Mouse (Mus musculus) midbrain, embryonic 11.5 days (tissue): ENCODE measurements around the gene Rgr. TPM values are rescaled to one million over a fixed set of nuclear protein-coding genes. Genes with fewer than 3 reads are reported as not detected.

Experiments
- ATAC-seq: fragments of 200-750 bp; cut with Nextera tagmentation; 2 replicates; pipeline ENCODE4 v1.8.0; 2017; ENCODE audit warnings: moderate TSS enrichment, moderate library complexity; ENCODE audit not compliant: low FRiP score
- DNase-seq: peaks from one replicate; pipeline ENCODE4 v3.0.0; 2015; ENCODE audit warnings: low spot score; ENCODE audit errors: missing footprints
- H3K27ac ChIP-seq: fragments of 300-500 bp; sonication (generic); 2 replicates; pipeline ENCODE4 v1.5.1; 2014; ENCODE audit warnings: low read depth, low read length
- H3K27me3 ChIP-seq: fragments of 300-500 bp; sonication (generic); 2 replicates; pipeline ENCODE4 v1.6.1; 2014; ENCODE audit warnings: mild to moderate bottlenecking, low read length, moderate library complexity, mixed read lengths; ENCODE audit not compliant: control insufficient read depth, insufficient read depth
- H3K36me3 ChIP-seq: fragments of 300-500 bp; sonication (generic); 2 replicates; pipeline ENCODE4 v1.6.1; 2014; ENCODE audit warnings: mild to moderate bottlenecking, low read length, moderate library complexity, mixed read lengths; ENCODE audit not compliant: control insufficient read depth, insufficient read depth
- H3K4me1 ChIP-seq: fragments of 300-500 bp; sonication (generic); 2 replicates; pipeline ENCODE4 v1.6.1; 2014; ENCODE audit warnings: low read length; ENCODE audit not compliant: control insufficient read depth, insufficient read depth
- H3K4me2 ChIP-seq: fragments of 300-500 bp; sonication (generic); 2 replicates; pipeline ENCODE4 v1.6.1; 2014; ENCODE audit warnings: mild to moderate bottlenecking, moderate library complexity
- H3K4me3 ChIP-seq: fragments of 300-500 bp; sonication (generic); 2 replicates; pipeline ENCODE4 v1.5.1; 2014; ENCODE audit warnings: low read depth, low read length
- H3K9ac ChIP-seq: fragments of 300-500 bp; sonication (generic); 2 replicates; pipeline ENCODE4 v1.6.1; 2014; ENCODE audit warnings: low read length
- H3K9me3 ChIP-seq: fragments of 300-500 bp; sonication (generic); 2 replicates; pipeline ENCODE4 v1.6.1; 2016; ENCODE audit warnings: low read length; ENCODE audit not compliant: control insufficient read depth
- WGBS: fragments of 180-500 bp; shearing (Covaris S2); extraction: QIAGEN DNeasy Blood & Tissue Kit; methylation state at CpG from one replicate; pipeline ENCODE4 v1.1.7; 2014; 5-methylcytosine and 5-hydroxymethylcytosine counted together
- polyA plus RNA-seq: library from polyadenylated mRNA; unstranded; fragments of >200 nt; fragmentation: Nextera tagmentation; extraction: Ambion mirVana; gene quantifications from 2 replicates; pipeline ENCODE4 v1.2.1, GENCODE M21; 2014

Rgr gene
- polyA plus RNA-seq, 1 experiment from 2014 or later = not detected

- DNase-seq = no peak
- 65% methylated on average over 2 of the region's 2 CpGs for WGBS
- no peak overlapping the region for H3K27ac ChIP-seq
- H3K27me3 ChIP-seq = no peaks in the 10 kb centered on the region
- no peaks in the 10 kb centered on the region for H3K9me3 ChIP-seq
- no peak for ATAC-seq
- no peaks in the 10 kb centered on the region for H3K4me1 ChIP-seq
- no peak overlapping the region for H3K4me2 ChIP-seq
- no peak overlapping the region for H3K4me3 ChIP-seq
- H3K9ac ChIP-seq = no peak overlapping the region
- H3K36me3 ChIP-seq = no peaks in the 10 kb centered on the region
Observed at GRCm38 (mm10) chr14:37064849-37065248, 16.1 kb upstream of the Rgr start.

DNA sequence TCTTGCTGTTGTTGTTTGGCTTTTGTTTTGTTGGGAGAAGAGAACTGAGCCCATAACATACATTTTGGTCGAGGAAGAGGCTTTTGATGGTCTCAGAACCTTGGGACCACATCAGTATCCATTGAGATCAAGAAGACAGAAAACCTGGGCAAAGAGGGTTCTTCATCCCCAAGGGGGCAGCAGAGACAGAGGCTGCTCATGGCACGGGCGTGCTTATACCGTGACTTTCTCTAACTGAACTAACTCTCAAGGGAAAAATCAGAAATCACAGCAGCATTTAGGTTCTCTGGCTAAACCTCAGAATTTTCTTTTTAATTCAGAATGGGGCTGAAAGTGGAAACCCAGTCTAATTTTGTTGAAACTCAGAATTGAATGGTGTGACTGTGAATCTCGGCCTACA lies 14.3 kb downstream of the Rgr start:
- Histone ChIP-seq H3K4me2 (no peak overlapping the region), H3K36me3 (no peaks in the 10 kb centered on the region), H3K4me1 (no peaks in the 10 kb centered on the region), H3K9ac (no peak overlapping the region), H3K4me3 (no peak overlapping the region), H3K9me3 (no peaks in the 10 kb centered on the region), H3K27me3 (no peaks in the 10 kb centered on the region), H3K27ac (no peak overlapping the region)
- DNase-seq (no peak), ATAC-seq (no peak)
- WGBS = 58% methylated on average over 5 of the region's 5 CpGs

- Histone ChIP-seq H3K4me2 (no peak overlapping the region), H3K27ac (no peak overlapping the region), H3K9ac (no peak overlapping the region), H3K9me3 (no peaks in the 10 kb centered on the region), H3K4me1 (no peaks in the 10 kb centered on the region), H3K27me3 (no peaks in the 10 kb centered on the region), H3K36me3 (no peaks in the 10 kb centered on the region), H3K4me3 (no peak overlapping the region)
- peak; percentile 96 for DNase-seq
- ATAC-seq = 0 out of 2 replicates have a peak, but pooled peaks have one; percentile 55
- WGBS = 15% methylated on average over 7 of the region's 7 CpGs
Observed at GRCm38 (mm10) chr14:37033241-37033640, 15.5 kb downstream of the Rgr start.

- Histone ChIP-seq H3K4me1 (no peaks in the 10 kb centered on the region), H3K4me2 (no peak overlapping the region), H3K9me3 (no peaks in the 10 kb centered on the region), H3K4me3 (no peak overlapping the region), H3K9ac (no peak overlapping the region), H3K27me3 (no peaks in the 10 kb centered on the region), H3K36me3 (no peaks in the 10 kb centered on the region), H3K27ac (no peak overlapping the region)
- DNase-seq (no peak), ATAC-seq (no peak)
- 87% methylated on average over 11 of the region's 11 CpGs for WGBS
Observed at GRCm38 (mm10) chr14:37032481-37033104, 16.2 kb downstream of the Rgr start.

GRCm38 (mm10) chr14:37028555-37028954 lies 20.2 kb downstream of the Rgr start:
- Histone ChIP-seq H3K9me3 (no peaks in the 10 kb centered on the region), H3K9ac (no peak overlapping the region), H3K27me3 (no peaks in the 10 kb centered on the region), H3K36me3 (no peaks in the 10 kb centered on the region), H3K4me3 (no peak overlapping the region), H3K27ac (no peak overlapping the region), H3K4me1 (no peaks in the 10 kb centered on the region), H3K4me2 (no peak overlapping the region)
- 90% methylated on average over 3 of the region's 3 CpGs for WGBS
- peak; percentile 45 for DNase-seq
- no peak for ATAC-seq

DNA sequence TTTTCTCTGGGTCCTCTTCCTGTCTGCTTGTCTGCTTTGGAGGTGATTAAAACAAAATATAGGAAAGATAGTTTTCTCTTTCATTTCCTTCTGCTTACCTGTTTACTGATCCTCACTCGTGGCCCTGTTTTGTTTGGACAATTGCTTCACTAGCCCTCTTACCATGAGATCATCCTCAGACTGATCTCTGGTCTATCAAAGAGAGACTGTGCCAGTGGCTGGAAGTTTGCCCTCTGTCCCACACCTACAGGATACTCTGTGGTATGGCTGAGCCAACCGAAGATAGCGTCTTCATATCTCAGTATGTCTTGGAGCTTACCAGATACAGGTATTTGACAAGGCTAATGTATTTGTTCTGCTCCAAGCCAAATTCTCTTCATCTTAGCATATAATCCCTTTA lies 20.8 kb downstream of the Rgr start:
- Histone ChIP-seq H3K4me3 (no peak overlapping the region), H3K27me3 (no peaks in the 10 kb centered on the region), H3K27ac (no peak overlapping the region), H3K9ac (no peak overlapping the region), H3K4me2 (no peak overlapping the region), H3K36me3 (no peaks in the 10 kb centered on the region), H3K4me1 (no peaks in the 10 kb centered on the region), H3K9me3 (no peaks in the 10 kb centered on the region)
- ATAC-seq (no peak), DNase-seq (no peak)
- WGBS = 97% methylated on average over 3 of the region's 3 CpGs

DNA sequence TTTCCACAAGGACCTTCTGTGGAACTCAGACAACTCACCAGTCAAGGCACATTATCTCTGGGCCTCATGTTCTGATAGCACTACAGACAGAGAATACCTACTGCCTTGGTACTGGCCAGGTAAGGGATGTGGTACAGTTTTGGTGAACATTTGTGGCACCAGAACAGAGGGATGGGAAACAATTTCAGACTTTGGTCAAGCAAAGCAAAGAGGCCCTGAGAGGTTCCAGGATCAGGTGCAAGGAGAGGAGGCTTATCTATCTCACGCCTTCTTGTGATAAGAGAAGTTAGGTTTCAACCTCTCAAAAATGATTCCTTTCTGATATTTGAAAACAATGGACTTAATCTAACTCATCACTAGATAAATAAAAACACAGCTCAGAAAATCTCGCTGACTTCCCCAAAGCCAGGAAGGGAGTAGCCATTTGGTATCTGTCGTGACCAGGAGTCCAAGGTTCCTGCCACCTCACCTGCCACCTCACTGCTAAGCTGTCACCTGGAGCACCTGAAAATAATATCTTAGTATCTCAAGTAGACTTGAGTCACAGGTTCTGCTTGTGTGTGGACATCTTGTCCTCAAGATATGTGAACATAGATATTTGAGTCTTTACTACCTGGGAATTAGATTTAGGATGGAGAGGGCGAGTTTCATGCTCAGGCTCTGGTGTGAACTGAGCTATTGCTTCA lies 21.4 kb downstream of the Rgr start:
- Histone ChIP-seq H3K4me3 (no peak overlapping the region), H3K4me1 (no peaks in the 10 kb centered on the region), H3K36me3 (no peaks in the 10 kb centered on the region), H3K27ac (no peak overlapping the region), H3K27me3 (no peaks in the 10 kb centered on the region), H3K9me3 (no peaks in the 10 kb centered on the region), H3K9ac (no peak overlapping the region), H3K4me2 (no peak overlapping the region)
- no peak for DNase-seq
- 80% methylated on average over 4 of the region's 4 CpGs for WGBS
- ATAC-seq = no peak

GRCm38 (mm10) chr14:37015894-37016293 lies 32.9 kb downstream of the Rgr start:
- H3K9me3 ChIP-seq = no peaks in the 10 kb centered on the region
- no peak overlapping the region for H3K4me3 ChIP-seq
- 44% methylated on average over 5 of the region's 5 CpGs for WGBS
- DNase-seq = no peak
- ATAC-seq = no peak
- H3K27me3 ChIP-seq = no peaks in the 10 kb centered on the region
- H3K9ac ChIP-seq = no peak overlapping the region
- H3K27ac ChIP-seq = no peak overlapping the region
- H3K36me3 ChIP-seq = no peaks in the 10 kb centered on the region
- no peaks in the 10 kb centered on the region for H3K4me1 ChIP-seq
- H3K4me2 ChIP-seq = no peak overlapping the region

DNA sequence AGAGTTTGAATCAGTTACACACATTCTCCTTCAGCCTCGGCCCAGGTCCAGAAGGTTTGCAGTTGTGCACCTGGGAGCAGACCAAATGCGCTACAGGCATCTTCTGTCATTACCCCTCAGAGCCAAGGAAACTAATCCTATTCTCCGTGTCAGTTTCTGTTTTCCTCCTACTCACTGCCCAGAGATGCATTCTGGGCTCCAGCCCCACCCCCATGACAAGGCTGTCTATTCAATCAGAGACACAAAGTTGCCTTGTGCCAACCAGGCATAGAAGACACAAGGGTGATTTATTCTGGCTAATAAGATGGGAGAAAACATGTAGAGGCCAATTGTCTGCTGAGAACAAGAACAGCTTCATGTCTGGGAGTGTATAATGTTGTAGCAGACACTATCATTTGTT lies 35.1 kb downstream of the Rgr start:
- Histone ChIP-seq H3K9me3 (no peaks in the 10 kb centered on the region), H3K27ac (no peak overlapping the region), H3K27me3 (no peaks in the 10 kb centered on the region), H3K4me1 (no peaks in the 10 kb centered on the region), H3K4me2 (no peak overlapping the region), H3K36me3 (no peaks in the 10 kb centered on the region), H3K9ac (no peak overlapping the region), H3K4me3 (no peak overlapping the region)
- ATAC-seq (no peak), DNase-seq (no peak)
- WGBS = 44% methylated on average over 3 of the region's 3 CpGs
